Mouse (Mus musculus) right cerebral cortex, postnatal 14 days (tissue): Measurements from ENCODE around the gene Tex35.

Experiments
- DNase-seq: peaks from one replicate; pipeline ENCODE4 v3.0.0; 2022

The Tex35 gene

DNA sequence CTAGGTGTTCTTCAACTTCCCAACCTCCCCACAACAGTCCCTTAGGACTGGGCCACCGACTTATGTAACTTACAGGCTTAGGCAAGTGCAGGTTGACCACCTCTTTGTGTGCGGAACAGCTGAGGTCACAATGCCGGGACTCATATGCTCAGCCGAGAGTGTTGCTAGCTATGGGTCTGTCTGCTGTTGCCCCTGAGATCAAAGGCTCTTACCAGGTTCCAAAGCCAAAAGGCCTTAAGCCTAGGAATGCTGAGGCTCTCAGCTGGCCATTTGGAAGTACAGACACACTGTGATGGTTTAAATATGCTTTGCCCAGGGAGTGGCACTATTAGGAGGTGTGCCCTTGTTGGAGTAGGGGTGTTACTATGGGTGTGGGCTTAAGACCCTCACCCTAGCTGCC lies at the start of gene Tex35:
Gene Tex35, minus strand, starts transcription at position 101 of the 400 bp plus-strand sequence.
- DNase-seq: no peak

DNA sequence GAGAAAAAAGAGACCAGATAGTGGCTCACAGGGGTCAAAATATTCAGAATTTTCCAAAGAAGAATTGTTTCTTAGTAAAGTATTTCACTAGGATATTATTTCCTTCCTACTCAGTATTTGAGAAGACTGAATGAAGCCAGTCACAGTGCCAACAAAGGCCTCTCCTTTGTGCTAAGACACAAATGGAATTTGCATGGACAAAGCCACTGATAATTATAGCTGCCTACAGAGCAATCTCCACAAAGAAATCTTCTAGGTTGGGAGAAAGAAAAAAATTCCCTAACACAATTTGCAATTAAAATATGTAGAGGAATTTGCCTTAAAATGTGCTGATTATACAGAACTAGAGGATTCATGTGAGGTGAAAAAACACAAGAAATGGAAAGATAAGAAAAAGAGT lies 45.3 kb upstream of the Tex35 start:
- no peak for DNase-seq

DNA sequence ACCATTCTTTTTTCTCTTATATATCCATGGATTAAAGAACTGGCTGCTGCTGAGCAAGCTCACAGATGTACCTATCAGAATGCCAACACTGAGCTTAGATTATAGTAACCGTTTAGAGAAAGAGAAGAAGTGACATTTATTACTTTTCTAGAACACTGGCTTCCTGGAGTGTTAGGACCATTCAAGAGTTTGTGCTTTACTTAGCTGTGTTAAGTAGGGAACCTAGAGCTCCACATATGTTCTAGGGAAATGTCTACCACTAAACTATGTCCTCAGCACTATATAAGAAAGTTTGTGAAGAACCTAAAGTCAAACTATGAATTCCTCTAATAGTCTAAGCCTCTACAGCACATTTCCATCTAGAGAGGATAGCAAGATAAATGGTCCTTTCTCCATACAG lies 41.6 kb upstream of the Tex35 start:
- no peak for DNase-seq

DNA sequence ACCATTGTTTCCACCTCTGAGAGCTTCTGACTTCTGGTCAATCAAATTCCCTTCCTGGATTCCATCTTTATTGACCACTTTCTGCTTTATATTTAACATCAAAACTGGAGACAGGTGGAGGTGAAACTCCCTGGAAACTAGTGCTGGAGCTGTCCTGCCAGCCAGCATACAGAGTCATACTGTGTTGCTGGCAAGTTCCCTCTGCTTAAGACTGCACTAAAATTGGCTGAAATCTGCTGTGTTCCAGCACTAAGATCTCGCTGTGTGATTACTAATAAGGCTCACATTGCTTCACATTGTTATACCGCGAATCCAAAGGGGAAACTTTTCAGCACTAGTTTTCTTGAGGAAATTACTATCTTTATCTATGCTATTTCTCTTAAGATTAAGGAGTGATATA lies 36.1 kb upstream of the Tex35 start:
- DNase-seq: no peak

DNA sequence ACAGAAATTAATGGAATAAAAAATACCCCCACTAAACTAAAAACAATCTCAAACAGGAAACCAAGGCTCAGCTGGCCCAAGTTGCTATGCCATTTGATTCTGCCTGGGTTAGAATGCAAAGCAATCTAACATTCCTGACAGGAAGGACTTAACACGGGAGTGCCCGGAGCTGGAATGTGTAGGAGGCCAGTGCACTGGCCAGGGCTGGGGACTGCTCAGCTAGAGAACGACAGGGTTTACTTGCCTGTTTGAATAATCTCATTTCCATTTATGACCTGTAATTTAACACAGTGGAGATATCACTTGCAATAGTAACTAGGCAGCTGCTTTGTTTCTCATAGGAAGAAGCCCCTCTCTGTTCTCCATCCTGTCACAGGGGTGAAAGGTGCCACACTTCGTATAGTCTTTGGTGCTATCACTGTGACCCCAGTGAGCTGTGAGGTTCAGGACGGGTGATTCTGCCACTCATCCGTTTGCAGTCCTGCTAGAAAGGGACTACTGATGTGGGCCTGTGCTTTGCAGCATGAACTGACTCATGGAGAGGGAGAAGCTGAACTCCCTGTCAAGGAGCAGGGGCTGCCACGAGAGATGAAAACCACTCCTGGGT lies 34.9 kb upstream of the Tex35 start:
- no peak for DNase-seq

DNA sequence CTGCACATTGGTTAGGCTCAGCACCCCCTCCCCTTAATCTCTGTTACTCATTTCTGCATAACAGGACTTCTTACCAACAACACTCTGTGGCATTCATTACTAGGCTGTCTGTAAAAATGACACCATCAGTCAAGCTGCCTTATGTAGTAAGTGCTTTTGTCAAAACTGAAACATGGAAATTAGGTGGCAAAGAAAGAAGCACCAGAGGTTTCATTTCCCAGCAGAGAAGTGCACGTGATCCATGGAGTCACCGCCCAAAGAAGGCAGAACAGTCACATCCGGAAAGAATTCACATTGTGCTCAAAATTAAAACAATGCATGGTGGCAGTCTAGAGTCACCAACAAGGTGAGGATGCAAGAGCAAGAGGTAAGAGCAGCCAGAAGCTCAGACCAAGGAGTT lies 32.5 kb upstream of the Tex35 start:
- DNase-seq: no peak

DNA sequence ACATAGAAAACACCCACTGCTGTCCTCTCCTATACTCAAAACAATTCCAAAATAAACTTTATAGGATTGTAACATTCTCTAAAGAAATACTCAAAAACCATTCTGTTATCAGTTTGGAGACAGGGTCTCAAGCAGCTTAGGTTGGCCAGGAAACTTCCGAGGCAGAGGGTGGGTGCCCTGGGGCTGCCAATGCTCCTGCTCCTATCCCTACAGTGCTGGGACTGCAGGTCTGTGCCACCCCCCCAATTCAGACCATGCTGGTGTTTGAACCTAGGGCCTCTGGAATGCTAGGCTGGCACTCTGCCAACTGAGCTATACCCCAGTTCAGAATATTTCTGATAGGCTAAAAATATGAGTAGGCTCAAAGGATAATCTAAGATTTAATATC lies 29.4 kb upstream of the Tex35 start:
- no peak for DNase-seq

DNA sequence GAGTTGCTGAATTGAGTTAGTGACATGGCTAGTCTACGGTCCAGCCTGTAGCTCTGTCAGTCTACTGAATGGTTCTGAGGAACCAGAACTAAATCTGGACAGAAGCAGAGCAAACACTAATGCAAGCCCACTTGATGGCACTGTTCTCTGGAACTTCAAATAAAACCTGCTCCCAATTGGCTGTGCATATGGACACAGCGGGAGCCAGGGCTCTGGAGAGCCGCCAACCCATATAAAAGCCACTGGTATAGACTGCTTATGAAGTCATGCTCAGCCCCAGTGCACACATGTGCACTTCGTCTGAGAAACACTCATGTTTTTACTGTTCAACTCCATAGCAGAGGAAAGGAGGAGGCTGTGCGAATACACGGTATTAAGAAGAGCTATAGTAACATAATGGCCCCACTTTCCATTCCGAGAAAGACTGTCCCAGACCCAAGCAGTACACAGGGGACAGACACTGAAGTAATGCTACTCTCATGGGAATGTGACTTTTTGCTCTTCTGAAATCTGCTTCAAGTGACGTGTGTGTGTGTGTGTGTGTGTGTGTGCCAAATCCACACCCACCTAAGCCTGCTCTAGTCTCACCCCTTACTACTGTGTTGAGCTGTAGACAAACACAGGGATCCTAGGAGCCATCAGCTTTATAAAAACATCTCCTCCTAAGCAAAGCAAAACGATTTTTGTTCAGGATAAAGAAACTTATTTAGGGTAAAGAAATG lies 28.8 kb upstream of the Tex35 start:
- DNase-seq: peak; percentile 45

DNA sequence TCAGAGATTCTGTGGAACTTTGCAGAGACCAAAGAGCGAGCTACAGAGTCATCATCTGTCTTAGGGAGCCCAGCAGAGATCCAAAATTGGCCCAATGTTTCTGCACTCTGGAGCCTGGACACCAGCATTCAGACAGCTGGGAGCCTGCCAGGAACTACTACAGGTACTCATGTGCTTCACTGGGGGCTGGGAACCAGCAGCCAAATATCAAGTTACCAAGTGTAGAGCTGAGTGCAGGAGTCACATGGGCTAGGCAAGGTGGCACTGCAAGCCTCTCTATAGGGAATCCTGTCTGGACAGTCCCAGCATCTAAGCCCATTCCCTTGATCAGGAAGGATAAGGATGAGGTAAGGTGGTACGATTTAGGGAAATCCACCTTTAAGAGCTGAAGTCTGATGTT lies 19.7 kb upstream of the Tex35 start:
- no peak for DNase-seq

DNA sequence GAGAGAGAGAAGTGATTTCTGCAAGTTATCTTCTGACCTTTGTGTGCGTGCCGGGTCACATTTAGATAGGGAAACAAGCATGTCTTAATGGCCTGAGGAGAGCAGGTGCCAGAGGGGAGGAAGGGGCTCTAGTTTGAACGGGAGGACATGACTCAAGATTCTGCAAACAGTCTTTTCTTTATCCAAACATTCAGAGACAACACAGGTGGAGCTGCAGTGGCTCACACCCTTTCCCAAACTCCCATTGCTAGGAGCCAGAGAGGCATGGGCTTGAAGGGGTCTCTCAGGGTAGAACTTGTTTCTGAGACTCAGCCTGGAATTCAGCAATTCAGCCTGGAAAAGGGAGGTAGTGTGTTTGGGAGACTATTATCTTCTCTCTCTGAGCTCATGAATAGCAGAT lies 15.4 kb upstream of the Tex35 start:
- no peak for DNase-seq

DNA sequence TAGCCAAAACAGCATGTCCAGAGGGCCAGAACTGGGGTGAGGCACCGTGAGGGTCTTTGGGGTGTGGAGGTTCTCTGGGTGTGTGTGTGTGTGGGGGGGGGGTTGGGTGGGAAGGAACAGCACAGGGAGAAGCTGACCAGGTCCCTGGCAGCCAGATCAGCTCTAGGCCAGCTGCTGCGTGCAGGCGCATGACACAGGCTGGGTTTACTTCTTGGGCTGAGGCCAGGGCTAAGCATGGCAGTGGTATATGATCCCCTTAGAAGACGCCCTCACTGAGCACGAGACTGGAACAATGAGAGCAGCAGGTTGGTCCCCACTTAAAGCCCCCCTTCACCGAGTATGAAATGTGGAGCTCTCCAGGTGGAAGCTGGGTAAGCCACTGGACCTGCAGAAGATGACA lies 10.7 kb upstream of the Tex35 start:
- DNase-seq: no peak

DNA sequence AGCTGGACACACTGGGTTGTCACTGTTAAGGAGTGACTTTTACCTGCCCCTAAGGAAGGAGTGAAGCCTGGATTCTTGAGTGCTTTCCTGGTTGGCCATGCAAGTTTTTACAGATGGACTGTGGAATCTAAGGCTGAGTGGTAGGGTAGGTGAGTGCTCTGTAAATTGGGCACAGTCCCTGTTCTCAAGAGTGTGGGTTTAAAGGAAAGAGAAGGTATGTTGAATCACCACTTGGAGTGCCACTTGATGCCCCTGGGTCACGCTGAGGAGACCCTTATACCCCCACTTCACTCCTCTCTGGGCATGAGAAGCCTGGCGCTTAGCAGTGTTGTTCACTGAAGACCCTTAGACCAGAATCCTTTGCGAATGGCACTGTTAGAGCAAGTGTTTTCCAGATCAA lies 9.0 kb upstream of the Tex35 start:
- DNase-seq: no peak

DNA sequence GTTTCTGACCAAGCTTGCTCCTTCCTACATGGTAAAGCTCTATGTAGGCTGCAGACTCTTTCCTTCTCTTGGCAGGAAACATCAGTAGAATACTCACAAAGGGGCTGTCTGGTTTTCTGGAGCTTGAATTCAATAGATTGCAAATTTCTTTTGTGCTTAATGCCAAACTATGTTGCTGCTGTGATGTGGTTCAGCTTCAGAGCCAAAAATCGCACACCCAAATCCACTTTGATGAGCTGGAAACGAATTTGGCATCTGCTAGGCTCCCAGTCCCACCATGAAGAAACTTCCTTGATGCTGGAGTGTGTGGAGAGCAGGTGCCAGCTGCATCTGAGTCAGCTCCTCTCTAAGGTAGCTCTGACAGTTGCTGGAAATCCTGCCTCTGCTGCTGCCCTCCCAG lies 6.0 kb upstream of the Tex35 start:
- no peak for DNase-seq

DNA sequence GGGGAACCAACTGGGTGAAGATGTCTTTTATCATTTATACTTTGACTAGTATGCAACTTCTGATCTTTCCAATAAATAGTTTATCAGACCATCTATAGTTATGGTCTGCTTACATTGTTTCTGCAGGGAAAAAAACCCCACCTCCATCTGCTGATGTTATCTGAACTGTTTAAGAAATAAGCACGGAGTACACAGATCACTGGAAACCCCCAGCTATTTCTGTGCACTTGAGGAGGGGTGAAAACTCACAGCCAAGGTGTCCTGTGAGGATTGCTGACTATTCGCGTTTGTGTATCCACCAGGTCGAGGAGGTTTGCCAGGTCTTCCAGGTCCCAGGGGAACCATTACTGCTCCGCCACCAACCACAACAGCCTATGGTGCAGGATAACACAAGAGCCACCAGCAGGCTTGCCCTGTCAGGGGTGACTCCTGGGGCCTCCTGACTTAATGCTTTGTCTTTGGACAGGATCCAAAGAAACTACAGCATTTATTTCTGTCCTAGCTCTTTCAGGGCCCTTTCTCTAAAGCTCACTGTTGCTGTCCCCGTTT lies 1.9 kb upstream of the Tex35 start:
- no peak for DNase-seq

DNA sequence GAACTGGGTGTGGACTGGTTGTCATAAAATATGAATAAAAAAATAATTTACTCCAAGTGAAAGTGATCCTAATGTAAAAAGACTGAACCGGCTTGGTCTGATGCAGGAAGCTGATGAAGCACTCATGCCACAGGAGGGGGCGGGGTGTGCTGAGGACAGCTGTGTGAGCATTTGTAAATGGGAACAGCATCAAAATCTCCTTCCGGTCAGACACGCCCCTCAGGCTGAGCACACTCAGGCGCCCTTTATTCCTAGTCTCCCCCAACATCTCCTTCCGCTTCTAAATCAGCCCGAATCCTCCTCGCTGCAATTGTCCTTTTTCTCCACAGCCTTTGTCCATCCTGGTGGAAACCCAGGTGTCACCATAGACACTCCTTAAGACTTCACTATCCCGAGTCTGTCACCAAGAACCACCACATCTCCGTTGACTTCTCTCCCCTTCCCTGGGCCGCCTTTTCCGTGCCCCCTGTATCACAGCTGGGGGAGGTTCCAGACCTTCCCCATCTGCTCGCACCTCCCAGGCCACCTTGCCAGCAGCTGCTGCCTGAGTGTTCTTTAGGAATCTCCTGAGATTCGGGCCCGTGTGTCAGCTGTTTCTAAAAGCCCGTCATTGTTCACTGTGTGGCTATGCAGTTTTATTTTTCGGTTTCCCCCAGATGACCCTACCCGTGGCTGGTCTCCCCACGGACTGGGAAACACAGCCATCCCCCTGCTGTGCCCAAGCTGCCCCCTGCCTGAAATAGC lies 7.2 kb downstream of the Tex35 start:
- DNase-seq: peak; percentile 30

DNA sequence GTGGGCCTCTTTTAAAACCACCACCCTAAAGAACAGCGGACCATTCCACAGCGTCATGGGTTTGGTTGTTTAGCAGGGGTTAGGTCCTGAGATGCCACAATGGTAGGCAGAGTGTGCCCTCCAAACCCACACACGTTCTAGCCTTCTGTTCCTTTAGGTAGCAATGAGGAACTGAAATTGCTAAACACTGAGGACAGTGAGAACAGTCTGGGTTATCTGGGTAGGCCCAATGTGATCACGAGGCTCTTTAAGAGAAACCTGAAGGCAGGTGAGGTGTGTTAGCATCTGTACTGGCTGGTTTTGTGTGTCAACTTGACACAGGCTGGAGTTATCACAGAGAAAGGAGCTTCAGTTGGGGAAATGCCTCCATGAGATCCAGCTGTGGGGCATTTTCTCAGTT lies 12.9 kb downstream of the Tex35 start:
- DNase-seq: no peak

DNA sequence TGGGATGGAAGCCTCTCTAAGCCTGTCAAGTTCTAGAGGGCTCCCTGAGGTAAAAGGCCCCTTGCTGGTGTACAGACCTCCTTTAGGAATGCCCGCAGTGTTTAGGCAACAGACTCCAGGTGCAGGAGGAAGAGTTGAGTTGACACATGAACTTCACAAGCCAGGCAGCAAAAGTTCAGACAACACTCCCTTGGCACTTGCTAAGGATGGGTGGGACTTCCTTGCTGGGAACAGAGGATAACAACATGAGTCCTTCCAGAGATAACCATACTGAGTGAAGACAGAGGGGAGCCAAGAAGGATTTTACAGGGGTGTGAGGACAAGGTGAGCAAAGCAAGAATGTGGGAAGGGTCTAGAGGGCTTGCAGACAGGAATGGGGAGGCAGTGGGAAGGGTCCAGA lies 15.9 kb downstream of the Tex35 start:
- DNase-seq: no peak

DNA sequence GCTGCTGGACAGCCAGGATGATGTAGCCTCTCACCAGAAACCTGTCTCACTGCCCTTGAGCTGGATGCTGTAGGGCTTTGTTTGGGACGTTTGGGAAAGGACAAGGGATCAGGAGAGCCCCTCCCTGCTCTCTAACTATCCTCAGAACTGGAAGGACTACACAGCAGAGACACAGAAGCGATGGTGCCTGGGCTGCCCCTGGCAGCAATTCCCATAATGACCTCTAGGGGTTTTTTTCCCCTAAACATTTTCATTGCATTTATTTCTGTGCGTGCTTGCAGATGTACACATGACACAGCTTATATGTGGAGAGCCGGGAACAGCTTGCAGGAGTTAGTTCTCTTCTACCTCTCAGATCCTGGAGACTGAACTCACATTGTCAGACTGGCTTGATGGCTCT lies 16.3 kb downstream of the Tex35 start:
- DNase-seq: no peak

DNA sequence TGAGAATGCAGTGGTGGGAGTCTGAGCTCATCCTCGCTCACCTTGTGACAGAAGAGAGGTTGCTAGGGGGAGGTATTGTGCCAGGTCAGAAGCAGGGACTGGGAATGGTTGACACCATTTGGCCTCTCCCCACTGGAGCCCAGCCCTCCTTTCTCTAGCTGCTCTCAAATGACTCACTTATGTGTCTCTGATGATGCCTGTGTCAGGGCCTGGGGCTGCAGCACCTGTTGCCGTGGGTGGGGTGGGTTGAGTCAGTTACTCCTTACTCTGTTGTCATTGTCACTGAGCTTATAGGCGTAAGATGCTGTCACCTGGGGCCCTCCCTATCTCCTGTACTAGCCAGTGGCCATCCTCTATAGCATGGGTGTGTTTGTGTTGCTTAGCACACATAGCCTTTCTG lies 17.6 kb downstream of the Tex35 start:
- no peak for DNase-seq

DNA sequence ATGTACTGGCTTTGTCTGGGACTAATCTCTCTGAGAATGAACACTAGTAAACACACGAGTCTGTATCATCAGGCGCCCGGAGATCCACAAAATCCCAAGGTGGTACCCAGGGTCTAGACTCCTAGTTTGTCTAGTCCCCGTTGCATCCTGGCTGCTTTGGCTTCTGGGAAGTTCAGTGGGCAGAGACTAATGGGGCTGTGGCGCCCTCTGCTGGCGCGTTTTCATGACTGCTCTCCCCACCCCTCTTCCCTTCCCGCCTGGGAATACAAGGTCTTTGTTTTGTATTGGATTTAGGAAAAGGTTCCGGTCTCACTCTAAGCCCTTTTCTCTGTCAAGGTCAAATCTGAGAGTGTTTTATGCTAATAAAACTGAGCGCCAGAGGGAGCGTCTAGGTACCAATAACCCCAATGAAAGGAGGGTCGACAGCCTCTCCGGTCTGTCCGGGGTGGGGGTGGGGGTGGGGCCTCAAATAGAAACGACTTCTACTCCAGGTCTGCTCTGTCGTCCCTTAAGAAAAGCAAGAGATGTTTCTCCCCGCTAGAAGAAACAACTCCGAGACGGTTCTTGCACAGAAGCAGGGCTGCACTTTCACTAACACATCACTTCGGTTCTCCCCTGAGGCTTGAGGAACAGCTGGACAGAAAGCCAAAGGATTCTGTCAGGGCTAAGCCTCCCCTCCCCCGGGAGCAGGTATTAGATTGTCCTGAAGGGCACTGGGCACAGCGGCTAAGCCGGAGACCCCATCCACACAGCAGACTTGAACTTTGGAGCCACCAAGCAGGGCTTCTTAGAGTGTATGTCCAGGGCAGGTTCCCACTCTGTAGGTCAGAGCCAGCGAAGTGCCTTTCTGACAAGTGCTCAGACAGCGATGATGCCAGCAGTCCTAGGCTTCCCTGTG lies 22.1 kb downstream of the Tex35 start:
- DNase-seq: peak; percentile 76

DNA sequence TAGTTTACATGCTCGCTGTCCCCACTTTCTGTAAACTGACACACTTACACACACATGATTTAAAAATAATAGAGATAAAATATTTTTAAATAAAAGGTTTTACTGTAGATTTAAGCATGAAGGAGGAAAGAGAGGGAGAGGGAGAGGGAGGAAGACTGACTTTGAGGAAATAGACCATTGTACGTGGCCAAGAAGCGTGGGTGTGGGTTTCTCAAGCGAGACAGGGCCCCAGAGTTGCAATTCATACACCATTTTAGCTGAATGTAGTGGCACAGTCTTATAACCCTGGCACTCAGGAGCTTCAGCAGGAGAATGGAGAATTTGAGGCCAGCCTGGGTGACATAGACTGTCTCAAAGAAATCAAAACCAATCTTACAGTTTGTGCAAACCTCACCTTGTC lies 25.5 kb downstream of the Tex35 start:
- no peak for DNase-seq

DNA sequence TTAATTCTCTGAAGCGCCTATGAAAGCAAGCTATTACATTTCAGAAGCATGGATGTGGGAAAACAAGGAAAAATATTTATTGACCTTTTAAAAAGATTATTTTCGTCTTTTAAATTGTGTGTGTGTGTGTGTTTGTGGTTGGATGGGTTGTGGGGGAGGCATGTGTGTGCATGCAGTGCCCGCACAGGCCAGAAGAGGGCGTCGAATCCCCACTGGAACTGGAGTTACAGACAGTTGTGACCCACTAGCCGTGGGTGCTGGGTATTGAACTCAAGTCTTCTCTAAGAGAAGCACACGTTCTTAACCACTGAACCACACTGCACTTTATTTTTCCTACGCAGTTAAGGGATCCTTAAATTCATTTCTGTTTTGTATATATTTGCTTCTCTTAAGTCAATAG lies 26.5 kb downstream of the Tex35 start:
- DNase-seq: no peak
